Mouse (Mus musculus): ENCODE measurements at regions not wholly inside any gene's neighbourhood (a gene's known extent, or its start where the extent isn't known, plus 50 kb on each side); places are given as distances from the start of the nearest gene placed in this dataset.

- TF ChIP-seq MAFK (IDR thresholded peaks at IDR 0.05; ENCODE audit: insufficient read depth, low read depth, low read length): no peak
- no peak for TF ChIP-seq CHD2 (IDR thresholded peaks at IDR 0.05; ENCODE audit: low read depth, low read length)
Measured at GRCm38 (mm10) chr13:39307845-39308244, 347.2 kb upstream of the Slc35b3 start.
